Mouse (Mus musculus) CD8-positive naive resting alpha-beta T cell, adult 2 months (primary cell): ENCODE measurements around the gene Coq4.

ENCODE experiments used
- DNase-seq, 2 experiments: peaks; one replicate each; pipeline ENCODE4 v3.0.0; 2022; ENCODE audit warnings: low read depth in 2 of 2, low spot score in 2 of 2

Gene Coq4

GRCm38 (mm10) chr2:29792772-29793487, 5.6 kb downstream of the Coq4 start:
- no peak for DNase-seq

DNA sequence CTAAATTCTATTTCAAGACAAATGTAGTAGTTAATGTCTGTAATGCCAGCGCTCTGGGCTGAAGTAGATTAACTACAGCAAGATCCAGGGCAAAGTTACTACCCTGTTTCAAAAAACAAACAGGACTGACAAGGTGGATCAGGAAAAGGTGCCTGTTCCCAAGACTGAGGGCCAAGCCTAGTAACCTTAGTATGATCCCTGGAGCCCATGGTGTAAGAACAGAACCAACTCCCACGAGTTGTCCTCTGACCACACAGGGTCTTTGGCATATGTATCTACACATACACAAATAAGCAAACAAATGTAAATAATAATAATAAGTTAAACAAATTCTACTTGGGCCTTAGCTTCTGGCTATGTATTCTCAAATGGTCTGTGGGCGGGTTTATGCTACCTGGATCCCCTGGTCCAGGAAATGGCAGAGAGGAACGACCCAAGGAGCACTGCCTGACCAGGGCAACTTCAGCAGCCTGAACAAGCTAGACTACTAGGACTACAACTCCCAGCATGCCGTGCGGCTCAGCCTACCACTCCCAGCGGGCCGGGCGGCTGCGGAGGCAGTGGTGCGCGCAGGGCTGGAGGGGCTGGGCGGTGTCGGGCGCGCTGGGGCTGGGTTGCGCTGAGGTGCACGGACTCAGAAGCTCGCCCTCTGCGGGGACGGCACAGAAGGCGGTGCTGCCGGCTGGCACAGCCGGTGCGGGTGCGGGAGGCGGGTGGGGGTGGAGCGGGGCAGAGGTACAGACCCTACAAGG, 15.0 kb downstream of the Coq4 start, which contains the start of gene Slc27a4:
Gene Slc27a4 (plus strand): TSS at position 560 of the 752 bp plus-strand sequence.
- DNase-seq, result peak; percentile 90 to 94

- DNase-seq, result no peak
Observed at GRCm38 (mm10) chr2:29802827-29803201, 15.5 kb downstream of the Coq4 start.

GRCm38 (mm10) chr2:29803400-29803831, 16.1 kb downstream of the Coq4 start:
- peak in 1 of 2 experiments; percentile 8 for DNase-seq

GRCm38 (mm10) chr2:29815678-29816371, 28.5 kb downstream of the Coq4 start:
- no peak for DNase-seq

DNA sequence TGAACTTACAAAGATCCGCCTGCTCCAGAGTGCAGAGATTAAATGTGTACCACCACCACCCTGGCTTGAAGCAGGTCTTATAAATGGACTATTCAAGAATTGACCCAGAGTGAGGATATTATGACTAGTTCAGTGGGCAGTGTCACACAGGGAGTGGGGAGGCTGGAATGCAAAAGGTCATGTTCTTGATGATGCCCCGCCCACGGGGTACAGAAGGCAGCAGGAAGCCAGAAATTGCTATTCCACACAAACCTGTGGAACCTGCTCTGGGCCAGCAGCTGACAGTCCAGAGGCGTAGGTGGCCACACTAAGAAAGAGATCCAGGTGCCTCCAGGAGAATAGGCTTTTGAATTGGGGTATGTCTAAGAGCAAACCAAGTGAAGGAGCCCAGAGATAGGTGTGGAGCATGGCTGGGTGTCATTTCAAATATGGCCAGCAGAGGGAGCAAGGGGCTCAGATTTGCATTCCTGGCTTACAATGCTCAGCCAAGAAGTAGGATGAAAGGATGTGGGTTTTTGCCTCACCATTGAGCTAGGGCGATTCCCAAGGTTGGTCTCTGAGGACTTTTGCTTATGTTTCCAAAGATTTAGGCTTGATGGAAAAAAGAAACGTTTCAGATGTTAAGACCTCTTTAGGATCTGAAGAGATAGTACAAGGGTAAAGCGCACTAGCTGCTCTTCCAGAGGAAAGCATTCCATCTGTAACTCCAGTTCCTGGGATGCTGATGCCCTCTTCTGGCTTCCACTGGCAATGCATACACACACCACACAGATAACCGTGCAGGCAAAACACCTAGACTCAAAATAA, 30.3 kb downstream of the Coq4 start:
- DNase-seq, result peak; percentile 67 to 76

GRCm38 (mm10) chr2:29819363-29819762, 32.1 kb downstream of the Coq4 start:
- no peak for DNase-seq

DNA sequence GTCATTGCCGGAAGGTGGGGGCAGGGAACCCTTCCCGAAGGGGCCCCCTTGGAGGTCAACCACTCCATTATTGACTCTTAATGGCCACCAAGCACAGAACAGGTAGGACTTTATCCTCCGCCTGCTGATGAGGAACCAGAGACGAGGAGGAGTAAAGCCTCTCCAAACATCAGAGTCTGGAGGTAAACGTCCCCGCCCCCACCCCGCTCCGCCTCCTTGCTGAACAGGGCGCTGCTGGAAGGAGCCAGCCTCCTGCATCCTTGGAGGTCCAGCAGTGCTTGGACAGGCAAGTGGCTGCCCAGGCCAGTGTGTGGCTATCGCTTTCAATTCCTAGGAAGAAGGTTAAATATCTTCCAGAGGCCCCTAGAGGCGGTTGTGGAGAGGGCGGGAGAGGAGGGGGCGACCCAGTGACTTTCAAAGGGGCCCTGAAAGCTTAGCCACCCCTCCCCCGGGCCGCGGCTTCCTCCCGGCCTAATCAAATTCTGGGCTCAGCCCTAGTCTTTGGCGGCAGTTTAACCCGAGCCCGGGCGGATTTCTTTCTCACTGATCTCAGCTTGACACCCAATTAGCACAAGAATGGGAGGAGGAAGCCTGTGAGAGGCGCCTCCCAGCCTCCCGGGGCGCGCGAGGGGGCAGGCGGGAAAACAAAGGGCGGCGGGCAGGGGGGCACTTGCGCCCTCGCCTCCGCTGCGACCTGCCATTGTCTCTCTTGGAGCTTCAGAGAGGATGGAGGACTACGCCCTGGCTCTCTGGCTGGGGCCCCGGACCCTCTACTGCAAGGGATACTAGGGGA, 32.9 kb downstream of the Coq4 start, which contains the start of gene Urm1:
Gene Urm1 (plus strand): TSS at position 51 of the 793 bp plus-strand sequence.
- DNase-seq, result peak in 1 of 2 experiments; percentile 28

- DNase-seq, result no peak
Observed at GRCm38 (mm10) chr2:29826318-29826925, 39.1 kb downstream of the Coq4 start.

DNA sequence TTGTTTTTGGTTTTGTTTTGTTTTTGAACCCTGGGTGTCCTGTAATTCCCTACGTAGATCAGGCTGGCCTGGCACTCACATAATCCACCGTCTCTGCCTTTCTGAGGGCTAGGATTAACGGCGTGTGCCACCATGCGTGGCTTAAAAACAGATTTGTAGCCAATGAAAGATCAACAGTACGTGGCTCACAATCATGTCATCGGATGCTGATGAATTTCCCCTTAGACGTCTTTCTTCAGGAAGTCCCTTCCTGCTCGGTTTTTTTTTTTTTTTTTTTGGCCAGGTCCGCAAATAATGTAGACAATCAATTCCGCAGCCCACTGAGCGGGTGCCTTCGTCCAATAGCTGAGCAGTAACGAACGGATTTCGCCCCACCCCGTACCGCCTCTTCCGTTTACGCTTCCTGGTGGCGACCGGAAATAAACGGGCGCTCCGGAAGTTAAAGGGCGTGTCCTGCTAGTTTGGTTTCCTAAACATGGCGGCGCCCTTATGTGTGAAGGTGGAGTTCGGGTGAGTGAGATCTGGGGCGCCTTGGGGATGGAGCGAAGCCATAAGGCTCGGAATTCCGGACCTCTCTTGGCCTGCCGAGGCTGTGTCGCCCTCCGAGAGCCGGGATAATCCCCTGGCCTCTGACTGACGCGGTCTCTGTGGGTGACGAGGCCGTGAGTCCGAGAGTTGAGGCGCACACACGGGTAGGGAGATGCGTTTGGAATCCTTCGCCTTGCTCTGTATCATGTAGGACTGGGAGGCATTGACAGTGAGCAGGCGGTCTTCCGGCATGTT, 39.8 kb downstream of the Coq4 start:
- DNase-seq, result peak; percentile 89 to 90

DNA sequence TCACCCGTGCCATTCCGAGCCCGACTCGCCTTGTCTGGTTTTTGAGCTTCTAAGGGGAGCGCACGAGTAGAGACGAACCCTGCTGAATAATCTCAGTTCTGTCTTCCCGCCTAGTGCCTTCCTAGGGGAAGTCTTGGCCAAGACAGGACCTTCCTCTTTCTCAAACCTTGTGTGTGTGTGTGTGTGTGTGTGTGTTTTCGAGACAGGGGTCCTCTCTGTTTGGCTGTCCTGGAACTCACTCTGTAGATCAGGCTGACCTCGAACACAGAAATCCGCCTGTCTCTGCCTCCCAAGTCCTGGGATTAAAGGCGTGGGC, 40.4 kb downstream of the Coq4 start:
- no peak for DNase-seq

GRCm38 (mm10) chr2:29831106-29831505, 43.8 kb downstream of the Coq4 start:
- DNase-seq, result no peak

DNA sequence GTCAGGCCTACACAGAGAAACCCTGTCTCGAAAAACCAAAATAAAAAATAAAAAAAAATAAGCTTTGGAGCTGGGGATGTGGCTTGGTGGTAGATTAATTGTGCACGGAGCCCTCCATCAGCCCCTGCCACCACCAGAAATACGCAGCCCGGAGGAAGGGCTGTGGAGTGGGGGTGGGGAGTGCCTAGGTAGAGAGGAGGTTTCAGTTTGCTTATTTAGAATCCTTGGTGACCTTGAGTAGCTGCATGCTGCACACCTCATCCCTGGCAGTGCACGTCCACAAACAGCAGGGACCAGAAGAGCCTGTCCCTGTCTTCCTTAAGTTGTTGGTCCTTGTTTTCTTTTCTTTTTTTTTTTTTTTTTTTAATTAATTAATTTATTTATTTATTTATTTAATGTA, 46.5 kb downstream of the Coq4 start:
- no peak for DNase-seq

DNA sequence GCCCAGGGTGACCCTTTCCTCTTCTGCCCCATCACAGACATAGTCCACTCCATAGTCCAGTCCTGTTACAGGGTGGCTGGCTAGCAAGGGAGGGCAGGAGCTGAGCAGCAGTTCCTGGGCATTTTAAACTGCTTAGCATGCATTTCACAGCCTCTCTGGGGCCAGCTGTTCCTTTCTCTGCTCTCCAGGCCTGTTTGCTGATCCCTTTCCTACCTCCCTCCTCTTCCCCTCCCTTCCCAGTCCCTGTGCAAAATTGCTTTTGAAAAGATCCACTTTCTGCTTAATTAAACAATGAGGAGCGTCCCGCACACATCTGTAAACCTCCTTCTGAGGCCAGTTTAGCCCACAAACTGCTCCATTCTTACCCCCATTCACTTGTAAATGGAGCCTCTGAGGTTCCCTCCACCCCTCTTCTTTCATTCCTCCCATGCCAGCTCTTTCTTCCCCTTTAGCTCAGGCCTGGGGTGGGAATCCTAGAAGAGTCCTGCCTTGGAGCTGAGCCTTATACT, 48.2 kb downstream of the Coq4 start:
- no peak for DNase-seq

DNA sequence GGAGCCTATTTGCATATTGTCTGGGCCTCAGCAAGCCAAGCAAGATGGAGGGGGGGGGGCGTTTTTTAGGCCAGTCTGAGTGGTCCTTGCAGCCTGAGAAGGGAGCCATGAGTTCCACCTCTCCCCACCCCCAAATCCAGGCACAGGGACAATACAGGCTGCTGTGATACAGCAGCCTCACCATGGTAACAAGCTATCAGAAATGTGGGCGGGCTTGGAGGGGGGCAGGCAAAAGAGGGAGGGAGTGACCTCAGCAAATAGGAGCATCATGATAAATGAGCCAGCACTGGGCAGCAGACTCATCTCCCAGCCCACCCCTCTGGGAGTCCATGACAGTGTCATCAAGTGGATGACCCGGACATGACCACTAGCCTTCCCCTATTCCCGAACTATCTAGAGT, 52.2 kb downstream of the Coq4 start:
- DNase-seq, result no peak

DNA sequence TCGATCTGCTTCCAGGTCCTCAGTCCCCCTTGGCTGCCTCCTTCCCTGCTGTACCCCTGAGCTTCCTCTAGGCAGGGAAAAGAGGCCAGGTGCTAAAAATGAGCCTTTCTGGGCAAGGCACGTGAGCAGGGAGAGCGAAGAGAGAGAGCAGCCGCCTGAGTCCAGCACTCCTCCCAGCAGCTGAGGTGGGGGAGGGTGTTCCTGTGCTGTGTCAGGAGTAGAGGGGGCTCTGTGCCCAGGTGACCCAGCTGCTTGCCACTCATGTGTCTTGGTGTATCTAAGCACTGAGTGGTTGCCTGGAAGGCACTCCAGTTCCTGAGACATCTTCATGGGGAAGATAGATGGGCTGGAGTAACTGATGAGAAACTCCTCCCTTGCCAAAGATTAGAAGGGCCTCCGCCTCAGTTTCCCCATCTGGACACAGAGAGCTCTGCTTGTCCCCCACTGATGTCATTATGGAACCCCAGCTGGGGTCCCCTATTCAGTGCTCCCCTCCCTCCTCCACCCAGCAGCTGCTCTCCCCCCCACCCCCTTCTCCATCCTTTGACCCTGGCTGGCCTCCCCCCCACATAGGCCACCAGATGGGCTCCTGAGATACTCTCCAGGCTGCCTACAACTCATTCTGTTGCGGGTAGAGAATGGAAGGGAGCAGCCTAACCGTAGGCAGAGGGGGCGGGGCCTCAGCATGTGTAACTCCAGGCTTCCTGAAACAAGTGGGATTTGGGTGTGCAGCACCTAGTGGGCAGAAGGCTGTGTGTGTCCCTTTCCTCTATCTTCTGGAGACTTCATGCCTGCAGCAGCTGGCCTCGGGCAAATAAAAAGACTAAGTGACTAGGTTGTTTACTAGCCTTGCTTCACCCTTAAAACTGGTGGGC, 56.2 kb downstream of the Coq4 start:
- no peak for DNase-seq

DNA sequence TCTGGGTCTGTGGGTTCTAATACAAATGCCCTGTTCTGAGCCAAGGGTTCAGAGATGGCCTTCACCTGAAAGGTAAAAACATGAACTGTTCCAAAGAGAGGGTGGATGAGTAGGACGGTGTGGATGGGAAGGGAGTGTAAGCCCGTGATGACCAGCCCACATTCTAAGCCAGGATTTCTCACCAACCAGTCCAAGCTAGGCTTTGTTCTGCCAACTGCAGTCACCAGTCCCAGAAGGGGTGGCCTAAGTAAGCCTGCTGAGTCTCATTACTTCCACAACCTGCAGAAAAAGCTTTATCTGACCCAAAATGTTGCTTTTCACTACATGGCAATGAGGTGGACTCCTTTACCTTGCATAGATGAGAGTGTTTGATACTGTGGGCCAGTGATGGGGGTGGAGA, 56.8 kb downstream of the Coq4 start:
- no peak for DNase-seq

GRCm38 (mm10) chr2:29844661-29845060, 57.4 kb downstream of the Coq4 start:
- DNase-seq, result no peak
